Mouse (Mus musculus): ENCODE measurements at regions not wholly inside any gene's neighbourhood (a gene's known extent, or its start where the extent isn't known, plus 50 kb on each side); places are given as distances from the start of the nearest gene placed in this dataset.

- TF ChIP-seq CTCF (IDR thresholded peaks at IDR 0.05) (no peak), EP300 (IDR thresholded peaks at IDR 0.05; ENCODE audit: insufficient read depth, low read depth, low read length) (no peak)
Observed at GRCm38 (mm10) chr16:86945058-86945457, 408.9 kb upstream of the N6amt1 start.

All from heart, adult 2 months (tissue).